Mouse (Mus musculus): ENCODE data around the gene Evc2. TPM values are rescaled to one million over a fixed set of nuclear protein-coding genes. Genes with fewer than 3 reads are reported as not detected.

The Evc2 gene
- polyA plus RNA-seq, 1 experiment, result 0.13 TPM

DNA sequence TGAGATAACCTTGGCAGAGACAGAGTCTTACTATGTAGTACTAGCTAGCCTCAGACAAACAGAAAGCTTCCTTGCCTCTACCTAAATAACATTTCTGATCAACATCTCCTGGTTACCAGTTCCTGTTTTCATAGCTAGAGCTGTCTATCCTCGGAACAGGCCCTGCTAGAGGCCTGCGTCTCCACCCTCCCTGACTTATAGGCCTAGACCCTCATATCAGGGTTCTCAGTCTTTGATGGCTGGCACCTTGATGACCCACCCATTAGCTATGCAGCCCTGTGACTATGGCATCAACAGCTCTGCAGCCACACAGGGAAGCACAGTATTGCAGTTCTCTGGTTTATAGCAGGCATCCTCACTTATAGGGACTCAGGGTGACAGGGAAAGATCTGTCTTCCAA is 119.5 kb downstream of the Evc2 start:
- Histone ChIP-seq H3K4me1 (ENCODE audit: control insufficient read depth, insufficient read depth, low read length) (no peaks in the 10 kb centered on the region), H3K4me3 (ENCODE audit: insufficient read depth, low read length) (no peak overlapping the region), H3K27ac (ENCODE audit: insufficient read depth, low read depth, low read length) (no peak overlapping the region)
- TF ChIP-seq POLR2A (IDR thresholded peaks at IDR 0.05; ENCODE audit: borderline replicate concordance, low read depth, low read length) (no peak), CTCF (IDR thresholded peaks at IDR 0.05; ENCODE audit: low read depth, low read length) (no peak)

GRCm38 (mm10) chr5:37458236-37458635 is 119.9 kb downstream of the Evc2 start:
- Histone ChIP-seq H3K4me1 (ENCODE audit: control insufficient read depth, insufficient read depth, low read length) (no peaks in the 10 kb centered on the region), H3K27ac (ENCODE audit: insufficient read depth, low read depth, low read length) (no peak overlapping the region), H3K4me3 (ENCODE audit: insufficient read depth, low read length) (no peak overlapping the region)
- TF ChIP-seq POLR2A (IDR thresholded peaks at IDR 0.05; ENCODE audit: borderline replicate concordance, low read depth, low read length), result no peak
- TF ChIP-seq CTCF (IDR thresholded peaks at IDR 0.05; ENCODE audit: low read depth, low read length), result no peak

DNA sequence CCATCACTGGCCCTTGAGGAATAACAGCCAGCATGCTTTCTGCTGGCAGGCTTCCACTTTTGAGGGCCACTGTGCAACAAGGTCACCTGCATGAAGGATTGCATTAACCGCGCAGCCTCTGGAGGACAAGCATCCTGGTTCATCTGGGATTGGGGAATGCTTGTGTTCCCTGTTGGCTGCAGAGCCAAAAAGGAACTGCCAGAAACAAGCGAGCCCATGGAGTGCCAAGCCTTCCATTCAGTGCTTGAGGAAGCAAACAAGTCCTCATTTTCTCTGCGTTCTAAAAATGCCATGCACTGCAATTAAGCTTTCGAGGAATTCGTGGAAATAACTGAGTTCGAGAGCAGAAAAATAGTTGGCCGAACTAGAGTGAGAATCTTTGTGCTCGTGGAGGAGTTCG is 127.2 kb downstream of the Evc2 start:
- TF ChIP-seq POLR2A (IDR thresholded peaks at IDR 0.05; ENCODE audit: borderline replicate concordance, low read depth, low read length) (no peak), CTCF (IDR thresholded peaks at IDR 0.05; ENCODE audit: low read depth, low read length) (no peak)
- no peak overlapping the region for H3K4me3 ChIP-seq (ENCODE audit: insufficient read depth, low read length)
- no peak overlapping the region for H3K27ac ChIP-seq (ENCODE audit: insufficient read depth, low read depth, low read length)
- no peaks in the 10 kb centered on the region for H3K4me1 ChIP-seq (ENCODE audit: control insufficient read depth, insufficient read depth, low read length)

DNA sequence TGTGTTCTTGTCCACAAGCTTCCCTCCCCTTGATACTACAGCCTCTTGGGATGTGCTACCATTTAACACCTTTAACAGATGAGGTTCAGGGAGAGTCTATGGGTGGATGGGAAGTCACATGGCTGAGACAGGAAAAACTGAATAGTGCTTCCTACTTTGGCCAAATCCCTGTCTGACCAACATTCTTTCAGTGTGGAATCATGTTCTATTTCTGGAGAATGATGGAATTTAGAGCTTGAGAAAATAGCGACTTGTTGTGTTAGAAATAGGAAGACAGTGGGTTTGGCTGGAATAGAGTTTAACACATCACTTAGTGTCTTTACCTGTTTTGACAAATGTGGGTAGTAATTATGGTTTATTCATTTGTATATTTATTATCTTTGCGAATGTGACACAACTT is 129.3 kb downstream of the Evc2 start:
- no peak overlapping the region for H3K27ac ChIP-seq (ENCODE audit: insufficient read depth, low read depth, low read length)
- no peak overlapping the region for H3K4me3 ChIP-seq (ENCODE audit: insufficient read depth, low read length)
- no peaks in the 10 kb centered on the region for H3K4me1 ChIP-seq (ENCODE audit: control insufficient read depth, insufficient read depth, low read length)
- TF ChIP-seq CTCF (IDR thresholded peaks at IDR 0.05; ENCODE audit: low read depth, low read length) (no peak), POLR2A (IDR thresholded peaks at IDR 0.05; ENCODE audit: borderline replicate concordance, low read depth, low read length) (no peak)

GRCm38 (mm10) chr5:37469031-37469430 is 130.7 kb downstream of the Evc2 start:
- Histone ChIP-seq H3K27ac (ENCODE audit: insufficient read depth, low read depth, low read length) (no peak overlapping the region), H3K4me3 (ENCODE audit: insufficient read depth, low read length) (no peak overlapping the region), H3K4me1 (ENCODE audit: control insufficient read depth, insufficient read depth, low read length) (no peaks in the 10 kb centered on the region)
- no peak for TF ChIP-seq CTCF (IDR thresholded peaks at IDR 0.05; ENCODE audit: low read depth, low read length)
- TF ChIP-seq POLR2A (IDR thresholded peaks at IDR 0.05; ENCODE audit: borderline replicate concordance, low read depth, low read length), result no peak

DNA sequence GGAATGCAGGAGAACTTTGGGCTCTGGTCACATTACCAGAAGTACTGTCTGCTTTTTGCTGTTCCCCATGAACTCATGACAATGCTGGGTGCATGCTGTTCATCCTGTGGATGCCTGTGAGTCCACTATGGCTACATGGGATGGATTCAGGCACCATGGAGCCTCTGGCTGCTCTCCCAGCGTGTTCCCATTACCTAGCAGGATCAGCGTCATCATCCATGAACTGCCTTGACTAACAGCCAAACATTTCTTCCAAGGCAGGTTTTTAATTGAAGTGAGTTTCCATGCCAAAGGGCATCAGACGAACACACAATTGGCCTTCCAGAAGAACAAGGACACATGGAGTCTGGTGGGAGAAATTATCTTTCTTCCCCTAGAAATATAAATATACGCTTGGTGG is 133.3 kb downstream of the Evc2 start:
- Histone ChIP-seq H3K27ac (ENCODE audit: insufficient read depth, low read depth, low read length) (no peak overlapping the region), H3K4me3 (ENCODE audit: insufficient read depth, low read length) (no peak overlapping the region), H3K4me1 (ENCODE audit: control insufficient read depth, insufficient read depth, low read length) (no peaks in the 10 kb centered on the region)
- TF ChIP-seq POLR2A (IDR thresholded peaks at IDR 0.05; ENCODE audit: borderline replicate concordance, low read depth, low read length), result no peak
- TF ChIP-seq CTCF (IDR thresholded peaks at IDR 0.05; ENCODE audit: low read depth, low read length), result no peak

- Histone ChIP-seq H3K4me3 (ENCODE audit: insufficient read depth, low read length) (no peak overlapping the region), H3K27ac (ENCODE audit: insufficient read depth, low read depth, low read length) (no peak overlapping the region), H3K4me1 (ENCODE audit: control insufficient read depth, insufficient read depth, low read length) (no peaks in the 10 kb centered on the region)
- TF ChIP-seq POLR2A (IDR thresholded peaks at IDR 0.05; ENCODE audit: borderline replicate concordance, low read depth, low read length) (no peak), CTCF (IDR thresholded peaks at IDR 0.05; ENCODE audit: low read depth, low read length) (no peak)
Measured at GRCm38 (mm10) chr5:37472025-37472608, 133.8 kb downstream of the Evc2 start.

Other genes starting within 250 kb of the Evc2 start
- gene Crmp1, start 96.6 kb upstream of the Evc2 start, polyA plus RNA-seq (2012; ENCODE audit: insufficient read depth, insufficient read length, missing spikeins), result 0.85 TPM in 1 of 2 replicates, not detected in the other
- gene Evc, start 1.6 kb upstream of the Evc2 start, polyA plus RNA-seq (2012; ENCODE audit: insufficient read depth, insufficient read length, missing spikeins), result 0.75 TPM in 1 of 2 replicates, not detected in the other